Mouse (Mus musculus) heart, postnatal 0 days (tissue): ENCODE results near the gene Ap1m2. TPM values are rescaled to one million over a fixed set of nuclear protein-coding genes. Genes with fewer than 3 reads are reported as not detected.

ENCODE experiments used
- ATAC-seq: fragments of 200-750 bp; cut with Nextera tagmentation; 2 replicates; pipeline ENCODE4 v1.8.0; 2017; ENCODE audit warnings: low read depth, moderate number of reproducible peaks, moderate library complexity; ENCODE audit not compliant: insufficient read depth
- DNase-seq: peaks from one replicate; pipeline ENCODE4 v3.0.0-alpha.2; 2016; ENCODE audit warnings: low spot score
- H3K27ac ChIP-seq: fragments of 300-500 bp; sonication (generic); 2 replicates; pipeline ENCODE4 v1.5.1; 2014; ENCODE audit warnings: low read depth, mild to moderate bottlenecking
- H3K27me3 ChIP-seq: fragments of 300-500 bp; sonication (generic); 2 replicates; pipeline ENCODE4 v1.6.1; 2014; ENCODE audit warnings: low read length, mixed read lengths; ENCODE audit not compliant: control insufficient read depth, insufficient read depth
- H3K36me3 ChIP-seq: fragments of 300-500 bp; sonication (generic); replicated peaks from 2 replicates; pipeline ENCODE4 v1.6.1; 2014; ENCODE audit warnings: low read length, mixed read lengths; ENCODE audit not compliant: control insufficient read depth, insufficient read depth
- H3K4me1 ChIP-seq: fragments of 300-500 bp; sonication (generic); 2 replicates; pipeline ENCODE4 v1.6.1; 2014; ENCODE audit warnings: antibody characterized with exemption; ENCODE audit not compliant: control insufficient read depth, insufficient read depth
- H3K4me2 ChIP-seq: fragments of 300-500 bp; sonication (generic); 2 replicates; pipeline ENCODE4 v1.6.1; 2014; ENCODE audit warnings: low read depth, mild to moderate bottlenecking, low read length, moderate library complexity
- H3K4me3 ChIP-seq: fragments of 300-500 bp; sonication (generic); 2 replicates; pipeline ENCODE4 v1.5.1; 2014; ENCODE audit warnings: low read depth, low read length
- H3K9ac ChIP-seq: fragments of 300-500 bp; sonication (generic); replicated peaks from 2 replicates; pipeline ENCODE4 v1.6.1; 2014; ENCODE audit warnings: low read depth, low read length, mixed read lengths
- H3K9me3 ChIP-seq: fragments of 300-500 bp; sonication (generic); replicated peaks from 2 replicates; pipeline ENCODE4 v1.6.1; 2016; ENCODE audit warnings: low read length; ENCODE audit not compliant: control insufficient read depth
- CTCF ChIP-seq: IDR thresholded peaks from 2 replicates; pipeline ENCODE4 v1.5.1; 2016; ENCODE audit warnings: antibody characterized with exemption, control low read depth, low read depth
- EP300 ChIP-seq: IDR thresholded peaks from 2 replicates; pipeline ENCODE4 v1.6.1; 2016; ENCODE audit warnings: antibody characterized with exemption, low read depth
- WGBS: fragments of 180-500 bp; shearing (Covaris S2); extraction: QIAGEN DNeasy Blood & Tissue Kit; methylation state at CpG from one replicate; pipeline ENCODE4 v1.1.7; 2014; 5-methylcytosine and 5-hydroxymethylcytosine counted together
- polyA plus RNA-seq: library from polyadenylated mRNA; unstranded; fragments of >200 nt; fragmentation: Nextera tagmentation; extraction: Ambion mirVana; gene quantifications from 2 replicates; pipeline ENCODE4 v1.2.1, GENCODE M21; 2015
- total RNA-seq: library from RNA; depleted of rRNA; stranded (reverse); fragments of >200 nt; gene quantifications from 2 replicates; pipeline ENCODE4 v1.2.3, GENCODE M21; 2014; ENCODE audit warnings: low replicate concordance; rRNA removed

Ap1m2 gene
- total and polyA plus RNA-seq, 2 experiments from 2014 or later: 0.57 TPM; not detected in 1

- H3K4me3 ChIP-seq: no peak overlapping the region
- no peak overlapping the region for H3K4me2 ChIP-seq
- H3K36me3 ChIP-seq: no peaks in the 10 kb centered on the region
- ATAC-seq: no peak
- H3K9me3 ChIP-seq: no peaks in the 10 kb centered on the region
- peaks cover 85% of the 10 kb centered on the region for H3K27me3 ChIP-seq
- H3K4me1 ChIP-seq: peaks cover 13% of the 10 kb centered on the region
- no peak overlapping the region for H3K9ac ChIP-seq
- WGBS: 81% methylated on average over 1 of the region's 1 CpGs
- H3K27ac ChIP-seq: no peak overlapping the region
- no peak for DNase-seq
- TF ChIP-seq CTCF (no peak), EP300 (no peak)
Observed at GRCm38 (mm10) chr9:21246342-21246741, 65.8 kb downstream of the Ap1m2 start.

- Histone ChIP-seq H3K27me3 (peaks cover 72% of the 10 kb centered on the region), H3K27ac (no peak overlapping the region), H3K4me3 (peak overlapping the region; percentile 49), H3K4me2 (peak overlapping the region; percentile 73), H3K36me3 (no peaks in the 10 kb centered on the region), H3K9me3 (no peaks in the 10 kb centered on the region), H3K9ac (peak overlapping the region; percentile 32), H3K4me1 (peaks cover 13% of the 10 kb centered on the region)
- TF ChIP-seq EP300 (no peak), CTCF (no peak)
- ATAC-seq: no peak
- DNase-seq: no peak
- 3% methylated on average over 16 of the region's 16 CpGs for WGBS
Observed at GRCm38 (mm10) chr9:21245113-21245487, 67.0 kb downstream of the Ap1m2 start.

GRCm38 (mm10) chr9:21244428-21245112 lies 67.6 kb downstream of the Ap1m2 start:
- WGBS: under 1% methylated on average over 72 of the region's 72 CpGs
- peaks cover 67% of the 10 kb centered on the region for H3K27me3 ChIP-seq
- no peaks in the 10 kb centered on the region for H3K9me3 ChIP-seq
- no peak overlapping the region for H3K27ac ChIP-seq
- TF ChIP-seq CTCF (0 out of 2 replicates have a peak, but pooled peaks have one; percentile 7), EP300 (no peak)
- DNase-seq (no peak), ATAC-seq (0 out of 2 replicates have a peak, but pooled peaks have one; percentile 7)
- H3K9ac ChIP-seq: peak overlapping the region; percentile 32
- H3K4me3 ChIP-seq: peak overlapping the region; percentile 49
- H3K4me1 ChIP-seq: peaks cover 13% of the 10 kb centered on the region
- H3K36me3 ChIP-seq: no peaks in the 10 kb centered on the region
- peak overlapping the region; percentile 73 for H3K4me2 ChIP-seq

Other genes starting within 250 kb of the Ap1m2 start
- gene Zglp1, start 245.2 kb downstream of the Ap1m2 start, total RNA-seq: not detected in 2 replicates
- gene Zglp1, start 245.2 kb downstream of the Ap1m2 start, polyA plus RNA-seq: 0.30 TPM in 1 of 2 replicates, not detected in the other
- gene Gm49373, start 239.2 kb downstream of the Ap1m2 start, total RNA-seq: 0.23 TPM in 1 of 2 replicates, not detected in the other
- 0.12 and 0.18 TPM in 2 replicates for gene Gm49373, start 239.2 kb downstream of the Ap1m2 start, polyA plus RNA-seq
- gene Fdx1l, start 238.7 kb downstream of the Ap1m2 start, total RNA-seq: 63.8 and 79.5 TPM in 2 replicates
- gene Fdx1l, start 238.7 kb downstream of the Ap1m2 start, polyA plus RNA-seq: 51.1 and 51.6 TPM in 2 replicates
- gene Gm38431, start 220.3 kb downstream of the Ap1m2 start, total RNA-seq: 0.66 and 1.6 TPM in 2 replicates
- gene Gm38431, start 220.3 kb downstream of the Ap1m2 start, polyA plus RNA-seq: 0.34 TPM in 2 replicates
- 40.8 and 48.3 TPM in 2 replicates for gene Raver1, start 220.3 kb downstream of the Ap1m2 start, total RNA-seq
- 15.5 and 15.9 TPM in 2 replicates for gene Raver1, start 220.3 kb downstream of the Ap1m2 start, polyA plus RNA-seq
- gene Tyk2, start 181.1 kb downstream of the Ap1m2 start, total RNA-seq: 16.7 and 17.9 TPM in 2 replicates
- gene Tyk2, start 181.1 kb downstream of the Ap1m2 start, polyA plus RNA-seq: 7.7 and 8.3 TPM in 2 replicates
- 32.9 and 50.1 TPM in 2 replicates for gene Cdc37, start 162.4 kb downstream of the Ap1m2 start, total RNA-seq
- gene Cdc37, start 162.4 kb downstream of the Ap1m2 start, polyA plus RNA-seq: 176 and 183 TPM in 2 replicates
- gene Pde4a, start 146.6 kb downstream of the Ap1m2 start, total RNA-seq: 10.2 and 14.6 TPM in 2 replicates
- 16.6 and 17.5 TPM in 2 replicates for gene Pde4a, start 146.6 kb downstream of the Ap1m2 start, polyA plus RNA-seq
- gene Keap1, start 73.0 kb downstream of the Ap1m2 start, total RNA-seq: 67.9 and 79.0 TPM in 2 replicates
- gene Keap1, start 73.0 kb downstream of the Ap1m2 start, polyA plus RNA-seq: 42.7 and 45.7 TPM in 2 replicates
- gene S1pr5, start 63.9 kb downstream of the Ap1m2 start, total RNA-seq: not detected in 2 replicates
- gene S1pr5, start 63.9 kb downstream of the Ap1m2 start, polyA plus RNA-seq: 0.10 and 0.15 TPM in 2 replicates
- gene Atg4d, start 47.0 kb downstream of the Ap1m2 start, total RNA-seq: 41.2 and 67.4 TPM in 2 replicates
- gene Atg4d, start 47.0 kb downstream of the Ap1m2 start, polyA plus RNA-seq: 53.6 and 56.1 TPM in 2 replicates
- 7.0 and 16.3 TPM in 2 replicates for gene Kri1, start 24.4 kb downstream of the Ap1m2 start, total RNA-seq
- 5.9 and 9.1 TPM in 2 replicates for gene Kri1, start 24.4 kb downstream of the Ap1m2 start, polyA plus RNA-seq
- gene Cdkn2d, start 20.9 kb downstream of the Ap1m2 start, total RNA-seq: 67.4 and 103 TPM in 2 replicates
- gene Cdkn2d, start 20.9 kb downstream of the Ap1m2 start, polyA plus RNA-seq: 65.8 and 67.5 TPM in 2 replicates
- gene Slc44a2, start 8.4 kb upstream of the Ap1m2 start, total RNA-seq: 44.0 and 84.8 TPM in 2 replicates
- 45.0 and 46.5 TPM in 2 replicates for gene Slc44a2, start 8.4 kb upstream of the Ap1m2 start, polyA plus RNA-seq
- gene Ilf3, start 55.5 kb upstream of the Ap1m2 start, total RNA-seq: 34.7 and 37.3 TPM in 2 replicates
- gene Ilf3, start 55.5 kb upstream of the Ap1m2 start, polyA plus RNA-seq: 53.6 and 58.4 TPM in 2 replicates
- gene Qtrt1, start 99.5 kb upstream of the Ap1m2 start, total RNA-seq: 34.3 and 39.7 TPM in 2 replicates
- 15.5 and 15.6 TPM in 2 replicates for gene Qtrt1, start 99.5 kb upstream of the Ap1m2 start, polyA plus RNA-seq
- 78.3 and 95.8 TPM in 2 replicates for gene Dnm2, start 112.6 kb upstream of the Ap1m2 start, total RNA-seq
- gene Dnm2, start 112.6 kb upstream of the Ap1m2 start, polyA plus RNA-seq: 56.8 and 61.1 TPM in 2 replicates
- 70.5 and 99.3 TPM in 2 replicates for gene Tmed1, start 197.9 kb upstream of the Ap1m2 start, total RNA-seq
- gene Tmed1, start 197.9 kb upstream of the Ap1m2 start, polyA plus RNA-seq: 83.7 and 89.1 TPM in 2 replicates
- 0.15 and 3.3 TPM in 2 replicates for gene AB124611, start 213.8 kb upstream of the Ap1m2 start, total RNA-seq
- gene AB124611, start 213.8 kb upstream of the Ap1m2 start, polyA plus RNA-seq: 1.00 and 1.6 TPM in 2 replicates
- 49.5 and 78.3 TPM in 2 replicates for gene Carm1, start 234.6 kb upstream of the Ap1m2 start, total RNA-seq
- gene Carm1, start 234.6 kb upstream of the Ap1m2 start, polyA plus RNA-seq: 11.3 and 12.7 TPM in 2 replicates